Mouse (Mus musculus) liver, adult 10 weeks (tissue): ENCODE measurements around the gene Try10. TPM values are rescaled to one million over a fixed set of nuclear protein-coding genes. Genes with fewer than 3 reads are reported as not detected.

ENCODE experiments used
- polyA plus RNA-seq: library from polyadenylated mRNA; stranded (reverse); fragments of 350-450 nt; fragmentation: Illumina TruSeq; extraction: RNeasy Lipid Tissue Mini Kit (QIAGEN cat#74804); gene quantifications from one replicate; pipeline ENCODE4 v1.2.3, GENCODE M21; 2014; ENCODE audit warnings: low read depth, low replicate concordance

The Try10 gene
- polyA plus RNA-seq, result not detected

GRCm38 (mm10) chr6:41353932-41354331 lies at the start of gene Try10:
Gene Try10 (plus strand): TSS chr6:41354105.

GRCm38 (mm10) chr6:41316741-41317140 lies 37.2 kb upstream of the Try10 start, which contains the start of gene Try5:
Gene Try5 (minus strand): TSS chr6:41316841.

DNA sequence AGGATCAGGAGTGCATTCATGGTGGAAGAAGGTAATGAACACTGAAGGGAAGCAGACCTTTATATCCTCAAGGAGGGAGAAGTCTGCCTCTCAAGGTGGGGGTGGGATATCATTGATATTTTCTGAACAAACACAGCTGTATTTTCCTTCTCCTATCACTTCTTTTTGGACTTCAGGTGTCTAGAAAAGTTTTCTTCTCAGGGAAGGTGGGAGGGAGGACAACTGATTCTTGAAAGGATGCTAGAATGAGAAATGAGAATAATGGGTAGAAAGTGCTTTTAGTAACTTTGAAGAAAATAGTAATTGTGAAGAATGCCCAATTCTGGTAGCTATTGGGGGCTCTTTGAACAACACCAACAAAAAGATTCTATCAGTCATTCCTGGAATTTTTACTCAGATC lies 23.7 kb downstream of the Try10 start, which contains the start of gene Prss3:
Gene Prss3, minus strand, starts transcription at position 101 of the 400 bp plus-strand sequence.

GRCm38 (mm10) chr6:41392056-41392455 lies 38.2 kb downstream of the Try10 start, which contains the start of gene Gm5771:
Gene Gm5771 (plus strand): TSS chr6:41392356.

Other genes starting within 250 kb of the Try10 start
- not detected for gene Try4, start 51.8 kb upstream of the Try10 start, polyA plus RNA-seq
- gene Try5, start 37.3 kb upstream of the Try10 start, polyA plus RNA-seq, result not detected
- gene Prss3, start 23.6 kb downstream of the Try10 start, polyA plus RNA-seq, result not detected
- gene Gm5771, start 38.3 kb downstream of the Try10 start, polyA plus RNA-seq, result not detected
- gene Gm10334, start 92.0 kb downstream of the Try10 start, polyA plus RNA-seq, result not detected
- not detected for gene Prss1, start 104.8 kb downstream of the Try10 start, polyA plus RNA-seq
- gene Prss2, start 167.7 kb downstream of the Try10 start, polyA plus RNA-seq, result not detected